Mouse (Mus musculus): Measurements from ENCODE around the gene Rbfox3.

The Rbfox3 gene

GRCm38 (mm10) chr11:118443201-118443970 is 468.0 kb downstream of the Rbfox3 start:
- DNase-seq (ENCODE audit: low read depth, low spot score) = peak; percentile 53

GRCm38 (mm10) chr11:118442691-118443090 is 468.7 kb downstream of the Rbfox3 start:
- DNase-seq (ENCODE audit: low read depth, low spot score) = no peak

Data from CD4-positive helper T cell, adult 2 months (primary cell).